Mouse (Mus musculus): ENCODE results near the gene Cd300lb. TPM values are rescaled to one million over a fixed set of nuclear protein-coding genes. Genes with fewer than 3 reads are reported as not detected.

Gene Cd300lb
- polyA plus RNA-seq, 1 experiment, result 5.4 TPM

GRCm38 (mm10) chr11:114889991-114890518, 44.1 kb downstream of the Cd300lb start, which contains the start of gene Cd300a:
Cd300a (plus strand) TSS chr11:114890041.
- Histone ChIP-seq H3K4me3 (replicated peaks; ENCODE audit: extremely low read depth, low read depth, low read length) (peak within 1 kb of the TSS; percentile 30), H3K4me1 (ENCODE audit: control insufficient read depth, insufficient read depth, low read length) (no peaks in the 10 kb centered on the region)
- TF ChIP-seq POLR2A (IDR thresholded peaks at IDR 0.05; ENCODE audit: borderline replicate concordance, extremely low read depth, low read depth, low read length) (no peak; the same call in 1 of the 2 replicates), CTCF (IDR thresholded peaks at IDR 0.05; ENCODE audit: insufficient read depth, low read length) (no peak)
- 61% methylated on average over 18 of the region's 18 CpGs for WGBS
- no peak for DNase-seq

GRCm38 (mm10) chr11:114884380-114885100, 49.6 kb downstream of the Cd300lb start:
- WGBS, result 58% methylated on average over 4 of the region's 4 CpGs
- TF ChIP-seq CTCF (IDR thresholded peaks at IDR 0.05; ENCODE audit: insufficient read depth, low read length) (no peak), POLR2A (IDR thresholded peaks at IDR 0.05; ENCODE audit: borderline replicate concordance, extremely low read depth, low read depth, low read length) (no peak)
- DNase-seq, result no peak
- Histone ChIP-seq H3K4me3 (replicated peaks; ENCODE audit: extremely low read depth, low read depth, low read length) (no peak overlapping the region), H3K4me1 (ENCODE audit: control insufficient read depth, insufficient read depth, low read length) (no peaks in the 10 kb centered on the region)

GRCm38 (mm10) chr11:114883251-114883789, 50.9 kb downstream of the Cd300lb start:
- Histone ChIP-seq H3K4me3 (replicated peaks; ENCODE audit: extremely low read depth, low read depth, low read length) (no peak overlapping the region), H3K4me1 (ENCODE audit: control insufficient read depth, insufficient read depth, low read length) (no peaks in the 10 kb centered on the region)
- no peak for TF ChIP-seq CTCF (IDR thresholded peaks at IDR 0.05; ENCODE audit: insufficient read depth, low read length)
- DNase-seq, result no peak
- 87% methylated on average over 4 of the region's 4 CpGs for WGBS

GRCm38 (mm10) chr11:114880589-114880988, 53.6 kb downstream of the Cd300lb start:
- Histone ChIP-seq H3K4me3 (replicated peaks; ENCODE audit: extremely low read depth, low read depth, low read length) (no peak overlapping the region), H3K4me1 (ENCODE audit: control insufficient read depth, insufficient read depth, low read length) (0 out of 2 replicates have a peak, but pooled peaks cover 2% of the 10 kb centered on the region)
- no peak for DNase-seq
- peak; percentile 62 for TF ChIP-seq CTCF (IDR thresholded peaks at IDR 0.05; ENCODE audit: insufficient read depth, low read length)
- no peak for TF ChIP-seq POLR2A (IDR thresholded peaks at IDR 0.05; ENCODE audit: borderline replicate concordance, extremely low read depth, low read depth, low read length)
- WGBS, result 5% methylated on average over 1 of the region's 1 CpGs

- no peak overlapping the region for H3K4me3 ChIP-seq (replicated peaks; ENCODE audit: extremely low read depth, low read depth, low read length)
These were observed 54.0 kb downstream of the Cd300lb start for GRCm38 (mm10) chr11:114880185-114880584.

GRCm38 (mm10) chr11:114879666-114880065, 54.5 kb downstream of the Cd300lb start:
- 58% methylated on average over 2 of the region's 2 CpGs for WGBS
- DNase-seq, result no peak
- Histone ChIP-seq H3K4me3 (replicated peaks; ENCODE audit: extremely low read depth, low read depth, low read length) (no peak overlapping the region), H3K4me1 (ENCODE audit: control insufficient read depth, insufficient read depth, low read length) (0 out of 2 replicates have a peak, but pooled peaks cover 2% of the 10 kb centered on the region)
- no peak for TF ChIP-seq CTCF (IDR thresholded peaks at IDR 0.05; ENCODE audit: insufficient read depth, low read length)
- no peak for TF ChIP-seq POLR2A (IDR thresholded peaks at IDR 0.05; ENCODE audit: borderline replicate concordance, extremely low read depth, low read depth, low read length)

More at GRCm38 (mm10) chr11:114880185-114880584, 54.0 kb downstream of the Cd300lb start:
- DNase-seq, result no peak
- TF ChIP-seq CTCF (IDR thresholded peaks at IDR 0.05; ENCODE audit: insufficient read depth, low read length), result no peak
- no peak for TF ChIP-seq POLR2A (IDR thresholded peaks at IDR 0.05; ENCODE audit: borderline replicate concordance, extremely low read depth, low read depth, low read length)
- 0 out of 2 replicates have a peak, but pooled peaks cover 2% of the 10 kb centered on the region for H3K4me1 ChIP-seq (ENCODE audit: control insufficient read depth, insufficient read depth, low read length)

GRCm38 (mm10) chr11:114877145-114877544, 57.0 kb downstream of the Cd300lb start:
- 18% methylated on average over 3 of the region's 3 CpGs for WGBS
- Histone ChIP-seq H3K4me3 (replicated peaks; ENCODE audit: extremely low read depth, low read depth, low read length) (no peak overlapping the region), H3K4me1 (ENCODE audit: control insufficient read depth, insufficient read depth, low read length) (0 out of 2 replicates have a peak, but pooled peaks cover 2% of the 10 kb centered on the region)
- DNase-seq, result peak; percentile 45
- TF ChIP-seq CTCF (IDR thresholded peaks at IDR 0.05; ENCODE audit: insufficient read depth, low read length), result peak; percentile 65; the same call in 1 of the 2 replicates
- TF ChIP-seq POLR2A (IDR thresholded peaks at IDR 0.05; ENCODE audit: borderline replicate concordance, extremely low read depth, low read depth, low read length), result no peak

GRCm38 (mm10) chr11:114876621-114877020, 57.6 kb downstream of the Cd300lb start:
- WGBS, result 59% methylated on average over 2 of the region's 2 CpGs
- TF ChIP-seq POLR2A (IDR thresholded peaks at IDR 0.05; ENCODE audit: borderline replicate concordance, extremely low read depth, low read depth, low read length) (no peak), CTCF (IDR thresholded peaks at IDR 0.05; ENCODE audit: insufficient read depth, low read length) (no peak)
- Histone ChIP-seq H3K4me3 (replicated peaks; ENCODE audit: extremely low read depth, low read depth, low read length) (no peak overlapping the region), H3K4me1 (ENCODE audit: control insufficient read depth, insufficient read depth, low read length) (0 out of 2 replicates have a peak, but pooled peaks cover 2% of the 10 kb centered on the region)
- DNase-seq, result no peak

GRCm38 (mm10) chr11:114876176-114876575, 58.0 kb downstream of the Cd300lb start:
- WGBS, result 67% methylated on average over 7 of the region's 7 CpGs
- Histone ChIP-seq H3K4me3 (replicated peaks; ENCODE audit: extremely low read depth, low read depth, low read length) (no peak overlapping the region), H3K4me1 (ENCODE audit: control insufficient read depth, insufficient read depth, low read length) (0 out of 2 replicates have a peak, but pooled peaks cover 2% of the 10 kb centered on the region)
- no peak for TF ChIP-seq CTCF (IDR thresholded peaks at IDR 0.05; ENCODE audit: insufficient read depth, low read length)
- TF ChIP-seq POLR2A (IDR thresholded peaks at IDR 0.05; ENCODE audit: borderline replicate concordance, extremely low read depth, low read depth, low read length), result no peak
- DNase-seq, result no peak
